Comparison of ENCODE assay signal across 29 mouse cellular contexts in genomic region chr12:35542836-35543235, GRCm38 (mm10). TPM values are rescaled to one million over a fixed set of nuclear protein-coding genes. Genes with fewer than 3 reads are reported as not detected.
DNase-seq lines count a peak whose midpoint lies in the region; ATAC-seq and TF ChIP-seq lines count a peak whose summit lies in the region.
"Had no signal": no experiment of that assay in that cellular context is flagged by ENCODE, and none has a peak within 500 bp of the region (broad histone marks: within the 10 kb centered on the region; RNA-seq: fewer than 3 reads in every experiment).

No protein-coding gene starts in this region.

- no peaks in the 10 kb centered on the region for H3K4me1 ChIP-seq in embryonic facial prominence, embryonic 14.5 days (ENCODE audit: control insufficient read depth, insufficient read depth, low read length)
- 0 out of 2 replicates have a peak, but pooled peaks cover 2% of the 10 kb centered on the region for H3K4me1 ChIP-seq in embryonic facial prominence, embryonic 10.5 days
- H3K4me1 ChIP-seq in kidney, embryonic 14.5 days (ENCODE audit: control insufficient read depth, insufficient read depth, low read length): no peaks in the 10 kb centered on the region
- H3K4me1 ChIP-seq in lung, embryonic 16.5 days (replicated peaks; ENCODE audit: control insufficient read depth, insufficient read depth, low read length): no peaks in the 10 kb centered on the region; the same call in 1 of the 2 replicates
- no peaks in the 10 kb centered on the region for H3K4me1 ChIP-seq in lung, postnatal 0 days (ENCODE audit: insufficient read depth, low read depth, low read length)
- H3K4me1 ChIP-seq: forebrain, embryonic 13.5 days; heart, embryonic 12.5 days; limb, embryonic 12.5 days; liver, embryonic 15.5 days; midbrain, embryonic 13.5 days; neural tube, embryonic 15.5 days had no signal

- ATAC-seq in embryonic facial prominence, embryonic 14.5 days (ENCODE audit: low read depth): no peak
- ATAC-seq in kidney, embryonic 14.5 days (ENCODE audit: low FRiP score, low TSS enrichment): no peak
- ATAC-seq in lung, embryonic 16.5 days (ENCODE audit: low read depth): peak; percentile 41; the same call in 1 of the 2 replicates
- no peak for ATAC-seq in lung, postnatal 0 days
- ATAC-seq in granulocyte monocyte progenitor cell, adult 5-6 weeks (replicated peaks; ENCODE audit: poor library complexity, severe bottlenecking): no peak
- ATAC-seq: forebrain, embryonic 13.5 days; midbrain, embryonic 13.5 days had no signal

- H3K4me2 ChIP-seq in embryonic facial prominence, embryonic 14.5 days (ENCODE audit: low read depth, low read length): no peak overlapping the region
- H3K4me2 ChIP-seq in kidney, embryonic 14.5 days (replicated peaks; ENCODE audit: low read depth, low read length): no peak overlapping the region
- no peak overlapping the region for H3K4me2 ChIP-seq in lung, embryonic 16.5 days (ENCODE audit: low read depth, low read length)
- H3K4me2 ChIP-seq in lung, postnatal 0 days (replicated peaks; ENCODE audit: low read depth, low read length): no peak overlapping the region
- H3K4me2 ChIP-seq: forebrain, embryonic 13.5 days; heart, embryonic 12.5 days; hindbrain, embryonic 14.5 days; limb, embryonic 12.5 days; liver, embryonic 15.5 days; midbrain, embryonic 13.5 days; neural tube, embryonic 15.5 days had no signal

- H3K4me3 ChIP-seq in embryonic facial prominence, embryonic 14.5 days (ENCODE audit: low read depth, low read length): no peak overlapping the region
- no peak overlapping the region for H3K4me3 ChIP-seq in embryonic facial prominence, embryonic 10.5 days
- no peak overlapping the region for H3K4me3 ChIP-seq in kidney, embryonic 14.5 days (ENCODE audit: low read length)
- no peak overlapping the region for H3K4me3 ChIP-seq in lung, embryonic 16.5 days (ENCODE audit: low read length)
- H3K4me3 ChIP-seq in lung, postnatal 0 days (ENCODE audit: low read depth, low read length): no peak overlapping the region
- H3K4me3 ChIP-seq: forebrain, embryonic 13.5 days; heart, embryonic 12.5 days; limb, embryonic 12.5 days; liver, embryonic 15.5 days; midbrain, embryonic 13.5 days; neural tube, embryonic 15.5 days had no signal

- TF ChIP-seq EP300 in lung, postnatal 0 days (IDR thresholded peaks at IDR 0.05): no peak

- DNase-seq in embryonic facial prominence, embryonic 14.5 days (ENCODE audit: low spot score): peak; percentile 26
- DNase-seq in embryonic facial prominence, embryonic 10.5 days (ENCODE audit: low spot score): no peak
- peak; percentile 74 for DNase-seq in kidney, postnatal 10 days
- no peak for DNase-seq in lung, postnatal 0 days (ENCODE audit: low spot score)
- peak; percentile 72 for DNase-seq in retina, postnatal 1 day
- DNase-seq: adrenal gland, adult 2 months; adrenal gland, postnatal 36 days; cerebellum, adult 9-10 months; gastrocnemius, postnatal 25 days; heart, adult 18-20 months; kidney, adult 18-20 months; layer of hippocampus, postnatal 36 days; lung, postnatal 10 days; right cerebral cortex, adult 18-20 months; thymus, adult 18-20 months; thymus, postnatal 25 days had no signal

- H3K27me3 ChIP-seq in embryonic facial prominence, embryonic 14.5 days (replicated peaks; ENCODE audit: control insufficient read depth, insufficient read depth, low read length): no peaks in the 10 kb centered on the region
- H3K27me3 ChIP-seq in embryonic facial prominence, embryonic 10.5 days (replicated peaks; ENCODE audit: low read depth, poor library complexity, severe bottlenecking): no peaks in the 10 kb centered on the region
- no peaks in the 10 kb centered on the region for H3K27me3 ChIP-seq in kidney, embryonic 14.5 days (ENCODE audit: control insufficient read depth, insufficient read depth, low read length)
- H3K27me3 ChIP-seq in lung, embryonic 16.5 days (ENCODE audit: control insufficient read depth, insufficient read depth, low read depth, low read length): no peaks in the 10 kb centered on the region
- no peaks in the 10 kb centered on the region for H3K27me3 ChIP-seq in lung, postnatal 0 days (replicated peaks; ENCODE audit: insufficient read depth, low read length)
- H3K27me3 ChIP-seq: forebrain, embryonic 13.5 days; heart, embryonic 12.5 days; limb, embryonic 12.5 days; liver, embryonic 15.5 days; midbrain, embryonic 13.5 days; neural tube, embryonic 15.5 days had no signal

- H3K36me3 ChIP-seq in embryonic facial prominence, embryonic 14.5 days (ENCODE audit: control insufficient read depth, insufficient read depth, low read length): no peaks in the 10 kb centered on the region
- H3K36me3 ChIP-seq in embryonic facial prominence, embryonic 10.5 days (replicated peaks): no peaks in the 10 kb centered on the region
- H3K36me3 ChIP-seq in kidney, embryonic 14.5 days (ENCODE audit: control insufficient read depth, insufficient read depth, low read length): no peaks in the 10 kb centered on the region
- H3K36me3 ChIP-seq in lung, embryonic 16.5 days (ENCODE audit: control insufficient read depth, insufficient read depth, low read length): no peaks in the 10 kb centered on the region
- H3K36me3 ChIP-seq in lung, postnatal 0 days (ENCODE audit: insufficient read depth, low read length): no peaks in the 10 kb centered on the region
- H3K36me3 ChIP-seq: heart, embryonic 12.5 days; limb, embryonic 12.5 days; liver, embryonic 15.5 days; midbrain, embryonic 13.5 days; neural tube, embryonic 15.5 days had no signal

- no peak overlapping the region for H3K9ac ChIP-seq in embryonic facial prominence, embryonic 14.5 days (ENCODE audit: low read depth, low read length)
- H3K9ac ChIP-seq in kidney, embryonic 14.5 days (ENCODE audit: low read depth, low read length): no peak overlapping the region
- no peak overlapping the region for H3K9ac ChIP-seq in lung, embryonic 16.5 days (ENCODE audit: low read length)
- no peak overlapping the region for H3K9ac ChIP-seq in lung, postnatal 0 days (replicated peaks; ENCODE audit: low read depth)
- H3K9ac ChIP-seq: forebrain, embryonic 13.5 days; heart, embryonic 12.5 days; hindbrain, embryonic 14.5 days; limb, embryonic 12.5 days; liver, embryonic 15.5 days; midbrain, embryonic 13.5 days; neural tube, embryonic 15.5 days had no signal

- 61% methylated on average over 3 of the region's 3 CpGs for WGBS in embryonic facial prominence, embryonic 14.5 days
- WGBS in embryonic facial prominence, embryonic 10.5 days: 81% methylated on average over 3 of the region's 3 CpGs
- WGBS in kidney, embryonic 14.5 days: 76% methylated on average over 3 of the region's 3 CpGs
- 41% methylated on average over 3 of the region's 3 CpGs for WGBS in lung, embryonic 16.5 days
- WGBS in lung, postnatal 0 days: 46% methylated on average over 3 of the region's 3 CpGs

- no peak for TF ChIP-seq CTCF in lung, postnatal 0 days (IDR thresholded peaks at IDR 0.05)

- no peaks in the 10 kb centered on the region for H3K9me3 ChIP-seq in embryonic facial prominence, embryonic 14.5 days (ENCODE audit: control insufficient read depth, low read length)
- no peaks in the 10 kb centered on the region for H3K9me3 ChIP-seq in embryonic facial prominence, embryonic 10.5 days
- H3K9me3 ChIP-seq in kidney, embryonic 14.5 days (ENCODE audit: control insufficient read depth, low read length): no peaks in the 10 kb centered on the region
- no peaks in the 10 kb centered on the region for H3K9me3 ChIP-seq in lung, embryonic 16.5 days (ENCODE audit: control insufficient read depth, low read length)
- H3K9me3 ChIP-seq in lung, postnatal 0 days (ENCODE audit: low read length): no peaks in the 10 kb centered on the region
- H3K9me3 ChIP-seq: forebrain, embryonic 13.5 days; heart, embryonic 12.5 days; limb, embryonic 12.5 days; liver, embryonic 15.5 days; midbrain, embryonic 13.5 days; neural tube, embryonic 15.5 days had no signal

- no peak overlapping the region for H3K27ac ChIP-seq in embryonic facial prominence, embryonic 14.5 days (replicated peaks; ENCODE audit: low read depth, low read length)
- H3K27ac ChIP-seq in embryonic facial prominence, embryonic 10.5 days (replicated peaks): no peak overlapping the region
- no peak overlapping the region for H3K27ac ChIP-seq in kidney, embryonic 14.5 days (ENCODE audit: low read depth, low read length)
- no peak overlapping the region for H3K27ac ChIP-seq in lung, embryonic 16.5 days (ENCODE audit: low read length)
- no peak overlapping the region for H3K27ac ChIP-seq in lung, postnatal 0 days (ENCODE audit: low read length)
- H3K27ac ChIP-seq: forebrain, embryonic 13.5 days; hindbrain, embryonic 14.5 days; limb, embryonic 12.5 days; liver, embryonic 15.5 days; macrophage; midbrain, embryonic 13.5 days; neural tube, embryonic 15.5 days; stomach, postnatal 0 days had no signal

RNA-seq across cellular contexts. Expression of gene Ahr, which starts 8.0 kb away (rescaled TPM):
- polyA plus RNA-seq in embryonic facial prominence, embryonic 14.5 days (2014; fragmentation: Nextera tagmentation; extraction: Ambion mirVana): 17.7 and 18.8 TPM in 2 replicates
- polyA plus RNA-seq in embryonic facial prominence, embryonic 10.5 days (2016; fragmentation: Nextera tagmentation; extraction: Ambion mirVana): 1.6 and 1.8 TPM in 2 replicates
- 4.1 and 8.0 TPM in 2 replicates for polyA plus RNA-seq in kidney, embryonic 14.5 days (2014; fragmentation: Nextera tagmentation; extraction: Ambion mirVana)
- polyA plus RNA-seq in lung, embryonic 16.5 days (2015; fragmentation: Nextera tagmentation; extraction: Ambion mirVana): 22.1 and 23.1 TPM in 2 replicates
- polyA plus RNA-seq in lung, postnatal 0 days (2015; fragmentation: Nextera tagmentation; extraction: Ambion mirVana): 25.1 and 33.2 TPM in 2 replicates
- total RNA-seq in granulocyte monocyte progenitor cell, adult 5-6 weeks (2014; fragmentation: Nextera tagmentation): 2.5 and 3.8 TPM in 2 replicates
- 1.3 and 1.5 TPM in 2 replicates for total RNA-seq in granulocyte monocyte progenitor cell, adult 5-6 weeks (2017)
- total RNA-seq: MEL had no signal

Comparison
In these comparisons a context has a peak if more than half of its experiments do, and no peak if none do; other contexts are left out.
1. DNase-seq: peak in embryonic facial prominence, embryonic 14.5 days (single experiment), kidney, postnatal 10 days (single experiment) and retina, postnatal 1 day (single experiment); none in embryonic facial prominence, embryonic 10.5 days (single experiment) and lung, postnatal 0 days (single experiment).